Mouse (Mus musculus) myocyte (in vitro differentiated cells): ENCODE data around the gene Avl9.

Experiments
- MAX ChIP-seq: IDR thresholded peaks from one replicate; pipeline ENCODE4 v1.6.1; 2011; ENCODE audit warnings: low read depth, mild to moderate bottlenecking, control low read depth
- MYOG ChIP-seq, 3 experiments: IDR thresholded peaks; one replicate each; pipeline ENCODE4 v1.6.1; 2011; ENCODE audit warnings: control low read depth in 2 of 3, low read depth in 2 of 3, mild to moderate bottlenecking in 2 of 3; ENCODE audit not compliant: insufficient read length in 2 of 3, control insufficient read depth in 1 of 3, insufficient read depth in 1 of 3
- POLR2A ChIP-seq: IDR thresholded peaks from one replicate; pipeline ENCODE4 v1.6.1; 2011; ENCODE audit warnings: low read depth, mild to moderate bottlenecking, control low read depth, moderate library complexity; ENCODE audit not compliant: insufficient read length
- POLR2AphosphoS2 ChIP-seq: IDR thresholded peaks from one replicate; pipeline ENCODE4 v1.6.1; 2011; ENCODE audit warnings: low read depth, control low read depth; ENCODE audit not compliant: insufficient read length

- TF ChIP-seq POLR2A (no peak), MYOG (IDR thresholded peaks at IDR 0.05; ENCODE audit: control insufficient read depth in 1 of 3, insufficient read depth in 1 of 3, insufficient read length in 2 of 3, low read depth in 2 of 3) (no peak), MAX (no peak), POLR2AphosphoS2 (no peak)
Measured at GRCm38 (mm10) chr6:56785068-56785467, 70.4 kb downstream of the Avl9 start.
